Mouse (Mus musculus) T-cell, adult 2 months (primary cell): Measurements from ENCODE around the gene Rtn4rl1.

Experiments used
- DNase-seq: peaks from one replicate; pipeline ENCODE4 v3.0.0; 2022; ENCODE audit warnings: low spot score

Rtn4rl1 gene

DNA sequence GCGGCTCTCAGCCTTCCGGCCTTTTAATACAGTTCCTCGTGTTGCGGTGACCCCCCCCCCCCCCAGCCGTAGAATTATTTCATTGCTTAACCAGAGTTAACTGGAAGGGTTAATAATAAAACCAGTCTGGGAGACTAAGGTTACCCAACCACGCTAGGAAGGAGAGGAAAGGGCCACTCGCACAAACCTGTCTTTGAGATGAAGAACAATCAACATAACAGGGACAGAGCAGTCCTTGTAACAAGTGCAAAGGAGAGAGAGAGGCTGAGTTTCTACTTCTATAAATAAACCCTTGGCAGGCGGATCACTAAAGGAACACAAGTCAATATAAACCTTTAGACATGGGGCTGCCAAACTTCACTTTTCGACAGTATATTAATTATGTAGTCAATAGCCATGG is 104.0 kb downstream of the Rtn4rl1 start:
- no peak for DNase-seq

DNA sequence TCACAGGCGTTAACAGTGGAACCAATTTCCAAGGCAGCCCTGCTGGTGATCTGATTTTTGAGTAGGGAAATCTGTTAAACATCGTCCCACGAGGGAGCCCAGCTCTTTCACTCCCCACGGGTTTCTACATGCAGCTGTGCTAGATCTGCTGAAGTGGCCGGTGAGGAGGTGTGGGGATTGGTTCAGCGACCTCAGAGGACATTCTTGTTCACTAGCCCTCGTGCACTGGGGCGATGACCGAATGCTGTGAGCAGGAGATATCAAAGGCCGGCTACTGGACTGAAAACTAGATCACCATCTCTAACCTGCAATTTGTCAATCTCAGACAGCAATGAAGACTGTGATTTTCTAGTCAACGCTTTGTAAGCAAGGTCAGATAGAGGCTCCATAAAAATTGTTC is 104.9 kb downstream of the Rtn4rl1 start:
- no peak for DNase-seq

DNA sequence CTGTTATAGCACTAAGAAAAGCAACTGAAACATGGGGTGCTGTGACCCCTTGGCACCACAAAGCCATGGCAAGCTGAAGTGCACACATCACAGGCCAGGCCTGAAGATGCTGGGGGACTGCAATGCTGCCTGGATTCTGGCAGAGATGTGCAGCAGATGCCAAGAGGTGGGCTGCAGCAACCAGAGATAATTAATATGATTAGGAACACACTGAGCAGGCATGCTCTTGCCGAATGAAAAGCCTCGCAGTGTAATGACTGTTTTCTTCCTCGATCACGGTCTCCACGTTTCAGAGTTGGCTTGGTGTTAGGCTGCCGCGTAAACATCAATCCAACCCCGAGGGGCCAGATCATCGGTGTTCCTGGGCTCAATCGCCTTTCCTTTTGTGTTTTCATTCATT is 106.2 kb downstream of the Rtn4rl1 start:
- DNase-seq = no peak

DNA sequence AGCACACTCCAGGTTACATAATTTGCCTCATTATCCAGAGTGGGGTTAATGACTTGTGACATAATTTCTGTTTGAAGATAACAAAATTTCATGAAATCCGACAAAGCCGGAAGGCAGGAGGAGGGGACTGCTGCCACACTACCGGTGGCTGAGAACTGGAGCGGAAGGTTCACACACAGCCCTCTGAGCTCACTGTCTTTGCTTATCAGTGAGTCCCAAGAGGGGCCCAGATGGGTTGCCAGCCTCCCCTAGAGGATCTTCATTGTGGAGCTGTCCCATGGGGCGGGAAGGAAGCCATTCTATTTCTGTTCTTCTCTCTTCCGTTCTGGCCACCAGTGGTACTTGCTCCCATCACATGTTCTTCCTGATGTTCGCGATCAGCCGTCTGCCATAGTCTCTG is 107.4 kb downstream of the Rtn4rl1 start:
- no peak for DNase-seq

DNA sequence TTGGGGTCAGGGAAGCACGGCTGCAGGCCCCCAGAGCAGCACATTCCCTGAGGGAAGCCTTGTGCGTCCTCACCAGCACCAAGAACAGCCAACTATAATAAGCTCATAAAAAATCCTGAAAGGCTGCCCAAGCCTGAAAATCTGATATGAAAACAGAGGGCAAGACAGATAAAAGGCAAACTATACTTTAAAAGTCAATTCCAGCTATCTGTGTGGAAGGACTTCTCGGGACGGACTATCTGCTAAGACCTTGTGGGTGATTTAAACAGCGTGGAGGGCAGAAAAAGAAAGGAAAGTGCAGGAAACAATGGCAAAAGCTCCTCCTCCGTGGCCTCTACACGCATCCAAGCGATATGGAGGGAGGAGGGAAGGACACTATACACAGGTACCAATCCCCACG is 111.2 kb downstream of the Rtn4rl1 start:
- no peak for DNase-seq

DNA sequence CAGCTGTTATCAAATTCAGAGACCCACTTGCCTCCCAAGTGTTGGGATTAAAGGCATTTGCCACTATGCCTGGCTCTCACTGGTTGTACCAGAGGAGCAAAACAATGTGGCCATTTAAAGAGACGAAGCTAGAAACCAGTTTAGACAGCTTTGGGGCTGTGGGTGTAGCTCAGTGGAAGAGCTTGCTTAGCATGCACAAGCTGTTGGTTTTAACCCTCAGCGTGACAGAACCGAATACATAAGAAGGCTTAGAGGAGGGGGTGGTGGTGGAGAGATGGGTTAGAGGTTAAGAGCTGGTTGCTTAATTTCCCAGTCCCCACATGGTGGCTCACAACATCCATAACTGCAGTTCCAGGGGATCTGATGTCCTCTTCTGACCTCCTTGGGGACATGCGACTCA is 115.1 kb downstream of the Rtn4rl1 start:
- no peak for DNase-seq

DNA sequence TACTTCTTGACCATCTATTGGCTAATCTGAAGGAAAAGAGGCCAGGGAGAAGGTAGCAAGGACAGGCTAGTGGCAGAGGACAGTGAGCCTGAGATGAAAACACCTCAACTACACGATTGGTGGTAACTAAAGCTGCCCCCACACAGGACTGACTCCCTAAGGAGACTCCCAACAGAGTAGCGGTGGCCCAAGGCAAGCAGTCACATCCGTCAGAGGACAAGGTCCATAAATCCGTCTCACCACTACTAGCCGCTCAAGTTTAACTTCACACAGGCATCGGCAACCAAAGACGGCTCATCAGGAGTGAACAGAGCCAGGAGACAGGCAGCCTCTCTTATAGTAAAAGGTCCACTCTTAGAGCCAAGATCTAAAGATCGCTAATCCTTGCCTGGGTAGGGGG is 117.2 kb downstream of the Rtn4rl1 start:
- DNase-seq = no peak

DNA sequence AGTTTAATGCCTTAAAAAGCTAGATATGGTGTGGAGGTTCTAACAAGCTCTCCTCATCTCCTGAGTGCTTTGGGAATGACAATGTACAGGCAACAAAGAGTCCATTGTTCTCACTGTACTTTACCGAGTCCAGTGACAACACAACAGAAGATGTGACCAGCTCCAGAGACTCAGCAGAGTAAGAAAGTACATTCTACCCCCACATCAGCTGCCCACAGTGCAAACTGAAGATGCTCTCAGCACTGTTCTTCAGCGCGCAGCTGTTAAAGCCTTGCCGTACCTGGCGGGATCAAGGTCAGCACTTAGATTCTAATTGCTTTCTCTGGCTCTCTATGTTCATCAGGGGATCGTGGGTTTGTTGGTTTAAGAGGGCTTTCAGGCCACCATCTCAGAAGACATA is 118.2 kb downstream of the Rtn4rl1 start:
- DNase-seq = no peak

DNA sequence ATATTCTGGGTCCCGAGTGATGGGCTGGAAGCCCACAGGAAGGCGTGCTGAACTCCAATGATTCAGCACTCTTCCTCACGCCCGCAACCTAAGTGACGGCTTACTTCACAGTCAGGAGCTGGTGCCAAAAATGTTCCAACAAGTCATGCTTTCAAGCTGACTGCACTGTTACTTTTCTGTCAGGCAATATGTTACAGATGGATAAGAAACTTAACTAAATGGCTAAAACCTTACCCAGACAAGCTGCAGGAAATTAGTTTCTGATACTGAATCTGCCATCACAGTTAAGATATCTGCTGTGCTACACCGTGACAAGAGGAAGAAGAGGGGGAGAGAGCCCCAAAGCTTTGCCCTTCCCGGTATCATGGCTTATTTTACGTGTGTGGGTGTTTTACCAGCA is 120.3 kb downstream of the Rtn4rl1 start:
- no peak for DNase-seq
